Mouse (Mus musculus) layer of hippocampus, adult 8-10 months (tissue): ENCODE data around the gene Nyx. TPM values are rescaled to one million over a fixed set of nuclear protein-coding genes. Genes with fewer than 3 reads are reported as not detected.

Experiments used
- DNase-seq, 2 experiments: peaks; one replicate each; pipeline ENCODE4 v3.0.0; 2022; ENCODE audit warnings: low spot score in 2 of 2
- total RNA-seq, 4 experiments: library from RNA; stranded (reverse); gene quantifications; 2 replicates each; pipeline ENCODE4 v1.2.4; 2022

Gene Nyx
- total RNA-seq, 4 experiments from 2014 or later: 0.57 to 1.1 (median 0.69) TPM

- no peak for DNase-seq
Measured at GRCm38 (mm10) chrX:13490941-13491340, 25.0 kb downstream of the Nyx start.

- no peak for DNase-seq
Measured at GRCm38 (mm10) chrX:13492922-13493321, 27.0 kb downstream of the Nyx start.

GRCm38 (mm10) chrX:13494892-13495703, 29.2 kb downstream of the Nyx start:
- DNase-seq: no peak

- no peak for DNase-seq
Measured at GRCm38 (mm10) chrX:13500284-13500683, 34.4 kb downstream of the Nyx start.

- DNase-seq: peak; percentile 19 to 20
Measured at GRCm38 (mm10) chrX:13502862-13503375, 37.0 kb downstream of the Nyx start.

GRCm38 (mm10) chrX:13504389-13504788, 38.5 kb downstream of the Nyx start:
- no peak for DNase-seq

GRCm38 (mm10) chrX:13506376-13506775, 40.5 kb downstream of the Nyx start:
- DNase-seq: no peak

- no peak for DNase-seq
Measured at GRCm38 (mm10) chrX:13513127-13513526, 47.2 kb downstream of the Nyx start.

- DNase-seq: no peak
Measured at GRCm38 (mm10) chrX:13513864-13514263, 48.0 kb downstream of the Nyx start.

GRCm38 (mm10) chrX:13516451-13516850, 50.5 kb downstream of the Nyx start:
- no peak for DNase-seq

GRCm38 (mm10) chrX:13518019-13518418, 52.1 kb downstream of the Nyx start:
- no peak for DNase-seq

GRCm38 (mm10) chrX:13518781-13519407, 53.0 kb downstream of the Nyx start:
- no peak for DNase-seq

GRCm38 (mm10) chrX:13519408-13519783, 53.5 kb downstream of the Nyx start:
- no peak for DNase-seq

GRCm38 (mm10) chrX:13520566-13520965, 54.7 kb downstream of the Nyx start:
- no peak for DNase-seq

GRCm38 (mm10) chrX:13521288-13521687, 55.4 kb downstream of the Nyx start:
- DNase-seq: no peak

Other genes with a start within 250 kb of the Nyx start
- 100 to 1,000 TPM; 146 to 229 (median 193) TPM for gene Ddx3x, start 185.1 kb upstream of the Nyx start, total RNA-seq
- gene Gpr34, start 166.0 kb downstream of the Nyx start, total RNA-seq: 10 to 100 TPM; 10.8 to 66.5 (median 28.6) TPM
- gene Gpr82, start 195.3 kb downstream of the Nyx start, total RNA-seq: not detected